Comparison of ENCODE assay signal across 24 mouse cellular contexts in the genomic region with DNA sequence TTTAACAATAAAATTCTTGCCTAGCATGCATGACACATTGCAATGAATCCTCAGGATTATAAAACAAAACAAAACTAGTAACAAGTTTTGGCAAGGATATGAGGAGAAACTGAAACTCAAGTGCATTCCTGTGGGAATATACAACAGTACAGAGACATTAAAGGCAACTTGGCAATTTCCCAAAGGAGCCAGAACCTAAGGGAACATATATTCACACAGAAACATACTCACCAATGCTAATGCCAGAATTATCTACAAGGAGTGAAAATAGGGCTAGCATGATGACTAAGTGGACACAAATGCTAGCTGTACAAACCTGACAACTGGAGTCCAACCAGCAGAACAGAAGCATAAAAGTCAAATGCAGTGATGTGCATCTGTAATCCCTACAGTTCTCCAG.
"Had no signal": no experiment of that assay in that cellular context is flagged by ENCODE, and none has a peak within 500 bp of the region (broad histone marks: within the 10 kb centered on the region; RNA-seq: fewer than 3 reads in every experiment).

No protein-coding gene starts in this region.

- H3K4me3 ChIP-seq: kidney, embryonic 15.5 days; limb, embryonic 10.5 days; limb, embryonic 13.5 days; liver, embryonic 12.5 days; liver, embryonic 15.5 days; lung, embryonic 15.5 days; midbrain, embryonic 12.5 days; midbrain, embryonic 15.5 days; neural tube, embryonic 13.5 days had no signal

- H3K9me3 ChIP-seq: kidney, embryonic 15.5 days; limb, embryonic 10.5 days; limb, embryonic 13.5 days; liver, embryonic 12.5 days; liver, embryonic 15.5 days; lung, embryonic 15.5 days; midbrain, embryonic 12.5 days; midbrain, embryonic 15.5 days; neural tube, embryonic 13.5 days had no signal

- H3K27me3 ChIP-seq: kidney, embryonic 15.5 days; limb, embryonic 13.5 days; liver, embryonic 12.5 days; liver, embryonic 15.5 days; lung, embryonic 15.5 days; midbrain, embryonic 12.5 days; midbrain, embryonic 15.5 days; neural tube, embryonic 13.5 days had no signal

- DNase-seq: kidney, adult 11 months; kidney, adult 8-10 months; kidney, postnatal 10 days; kidney, postnatal 36 days; layer of hippocampus, postnatal 36 days; liver; lung, adult 18-20 months; lung, postnatal 10 days; lung, postnatal 36 days; retina, postnatal 1 day; right cerebral cortex, postnatal 4 days; thymus, adult 2 months; thymus, postnatal 14 days; thymus, postnatal 4 days had no signal

- H3K36me3 ChIP-seq: kidney, embryonic 15.5 days; limb, embryonic 10.5 days; limb, embryonic 13.5 days; liver, embryonic 12.5 days; liver, embryonic 15.5 days; lung, embryonic 15.5 days; midbrain, embryonic 12.5 days; midbrain, embryonic 15.5 days; neural tube, embryonic 13.5 days had no signal

- H3K27ac ChIP-seq: kidney, embryonic 15.5 days; limb, embryonic 10.5 days; limb, embryonic 13.5 days; liver, embryonic 12.5 days; liver, embryonic 15.5 days; lung, embryonic 15.5 days; midbrain, embryonic 12.5 days; midbrain, embryonic 15.5 days; neural tube, embryonic 13.5 days; stomach, postnatal 0 days had no signal

- ATAC-seq: liver, embryonic 12.5 days; midbrain, embryonic 15.5 days had no signal
